Mouse (Mus musculus): Measurements from ENCODE around the gene Cirbp.

Gene Cirbp

DNA sequence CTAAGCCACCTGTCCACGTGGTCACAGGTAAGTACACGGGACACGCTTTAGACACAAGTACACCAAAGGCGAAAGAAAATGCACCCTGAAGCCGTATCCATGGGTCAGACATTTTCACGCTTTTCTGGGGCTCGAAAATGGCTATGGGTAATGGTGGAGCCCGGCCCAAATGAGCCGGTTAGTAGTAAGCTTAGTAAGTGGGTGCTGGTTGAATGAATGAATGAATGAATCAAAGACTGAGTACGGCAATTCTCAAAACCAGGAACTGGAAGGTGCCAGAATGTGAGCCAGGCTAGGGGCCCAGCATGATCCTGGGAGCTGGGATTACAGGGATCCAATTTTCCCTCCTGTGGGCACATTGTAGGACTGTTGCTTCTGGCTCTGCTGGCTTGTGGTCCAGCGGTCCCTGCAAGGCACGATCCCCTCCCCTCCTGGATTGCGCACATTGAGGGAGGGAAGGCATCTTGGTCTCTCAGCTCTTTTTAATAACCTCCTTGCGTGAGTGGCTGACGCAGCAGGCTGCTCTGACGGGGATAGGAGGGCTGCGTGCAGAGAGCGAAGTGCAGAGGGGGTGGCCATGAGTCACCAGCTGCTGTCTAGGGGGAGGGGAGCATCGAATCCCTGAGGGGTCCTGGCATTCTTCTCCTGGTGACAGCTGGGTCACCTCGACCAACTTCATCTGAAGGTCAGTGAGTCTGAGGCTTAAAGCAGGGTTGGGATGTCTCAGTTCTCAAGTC, at the start of gene Cirbp:
Gene Cirbp (plus strand): TSS at position 594 of the 737 bp plus-strand sequence.
- DNase-seq = peak; percentile 62 to 73

DNA sequence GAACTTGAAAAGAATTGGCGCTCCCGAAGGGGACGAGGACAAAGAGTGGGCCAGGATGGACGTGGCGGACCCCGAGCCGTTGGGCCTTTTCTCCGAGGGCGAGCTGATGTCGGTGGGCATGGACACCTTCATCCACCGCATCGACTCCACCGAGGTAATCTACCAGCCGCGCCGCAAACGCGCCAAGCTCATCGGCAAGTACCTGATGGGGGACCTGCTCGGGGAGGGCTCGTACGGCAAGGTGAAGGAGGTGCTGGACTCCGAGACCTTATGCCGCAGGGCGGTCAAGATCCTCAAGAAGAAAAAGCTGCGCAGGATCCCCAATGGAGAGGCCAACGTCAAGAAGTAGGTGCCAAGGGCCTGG, 49.2 kb upstream of the Cirbp start:
- peak; percentile 34 to 43 for DNase-seq

DNA sequence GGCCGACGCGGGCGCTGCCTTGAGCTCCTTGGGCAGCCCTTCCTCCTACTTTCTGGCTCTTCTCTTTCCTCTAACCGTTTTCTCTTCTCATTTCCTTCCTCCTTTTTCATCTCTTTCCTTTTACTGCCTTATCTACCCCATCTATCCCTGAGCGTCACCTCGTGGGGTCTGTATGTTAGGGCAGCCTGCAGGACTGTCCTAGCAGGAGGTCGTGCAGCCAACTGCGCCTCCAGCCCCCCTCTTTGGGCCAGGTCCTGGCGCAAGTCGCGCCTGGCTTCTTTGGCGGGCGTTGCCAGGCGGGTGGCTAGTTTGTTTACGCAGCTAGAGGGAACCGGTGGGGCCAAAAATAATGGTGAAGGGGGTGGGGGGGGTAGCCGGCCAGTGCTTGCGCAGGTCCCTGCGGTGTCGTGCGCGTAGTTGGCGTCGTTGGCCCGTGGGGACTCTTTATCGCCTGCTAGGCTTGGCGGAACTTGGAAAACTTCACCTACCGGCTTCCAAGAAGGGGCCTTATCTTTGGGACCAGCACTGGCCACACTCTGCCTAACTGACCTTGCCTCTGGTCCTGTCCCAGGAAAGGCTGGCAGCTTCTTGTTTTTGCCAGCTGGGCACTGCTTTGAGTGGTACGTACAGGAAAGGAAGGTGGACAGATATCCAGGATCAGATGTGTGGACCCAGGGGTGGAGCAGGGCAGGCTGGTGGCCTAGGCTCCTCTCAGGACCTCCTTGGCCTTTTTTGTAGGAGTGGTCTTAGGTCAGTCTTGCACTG, 48.7 kb upstream of the Cirbp start:
- DNase-seq = peak; percentile 47 to 68

DNA sequence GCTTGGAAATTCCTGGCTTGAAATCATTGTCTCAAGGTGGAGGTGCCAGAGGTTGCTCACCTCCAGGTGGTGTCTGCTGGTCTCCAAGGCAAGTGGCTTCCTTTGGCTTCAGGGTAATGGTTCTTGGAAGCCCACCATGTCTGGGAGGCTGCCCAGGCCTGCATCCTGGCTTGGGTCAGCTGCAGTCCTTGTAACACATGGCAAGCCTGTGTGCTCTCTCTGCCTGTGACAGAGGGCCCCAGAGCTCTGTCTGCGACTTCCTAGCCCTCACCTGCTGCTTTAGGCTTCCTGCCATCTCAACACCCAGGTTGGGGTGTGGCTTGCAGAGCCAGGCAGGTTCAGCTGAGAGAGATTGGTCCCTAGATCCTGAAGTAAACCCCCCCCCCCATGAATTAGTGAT, 48.0 kb upstream of the Cirbp start:
- no peak for DNase-seq

DNA sequence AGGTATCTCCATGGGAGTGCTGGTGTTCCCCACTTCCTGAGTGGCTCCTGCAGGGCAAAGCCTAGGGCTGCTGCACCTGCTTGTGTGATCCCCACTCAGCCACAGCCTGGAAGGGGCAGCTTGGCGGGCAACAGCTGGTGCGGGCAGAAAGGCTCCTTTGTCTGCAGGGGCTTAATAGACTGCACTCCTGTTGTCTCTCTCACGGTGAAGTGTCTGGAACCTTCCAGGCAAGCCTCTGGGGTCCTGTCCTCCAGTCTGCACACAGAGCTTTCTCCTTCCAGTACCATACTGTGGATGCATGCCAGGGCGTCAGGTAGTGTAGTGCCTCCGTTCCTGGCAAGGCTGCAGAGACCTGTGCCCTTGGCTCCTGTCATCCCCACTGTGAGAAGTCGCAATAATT, 47.2 kb upstream of the Cirbp start:
- no peak for DNase-seq

DNA sequence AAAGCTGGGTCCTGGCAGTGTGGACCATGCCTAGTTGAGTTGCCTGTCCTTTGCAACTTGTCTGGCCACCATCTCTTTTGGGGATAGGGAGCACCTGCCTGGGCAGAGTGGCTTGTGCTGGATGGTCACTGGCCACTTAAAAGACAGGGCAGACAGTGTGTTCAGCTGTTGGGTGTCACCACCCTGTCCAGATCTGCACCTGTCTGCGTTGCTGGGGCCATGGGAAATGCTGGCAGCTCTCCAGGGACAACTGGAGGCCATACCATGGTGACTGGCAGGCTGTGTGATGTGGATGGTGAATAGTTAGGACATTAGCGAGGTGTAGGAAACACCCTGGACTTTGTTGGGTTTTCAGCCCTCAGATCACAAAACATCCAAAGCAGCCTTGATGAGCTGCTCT, 45.6 kb upstream of the Cirbp start:
- no peak for DNase-seq

DNA sequence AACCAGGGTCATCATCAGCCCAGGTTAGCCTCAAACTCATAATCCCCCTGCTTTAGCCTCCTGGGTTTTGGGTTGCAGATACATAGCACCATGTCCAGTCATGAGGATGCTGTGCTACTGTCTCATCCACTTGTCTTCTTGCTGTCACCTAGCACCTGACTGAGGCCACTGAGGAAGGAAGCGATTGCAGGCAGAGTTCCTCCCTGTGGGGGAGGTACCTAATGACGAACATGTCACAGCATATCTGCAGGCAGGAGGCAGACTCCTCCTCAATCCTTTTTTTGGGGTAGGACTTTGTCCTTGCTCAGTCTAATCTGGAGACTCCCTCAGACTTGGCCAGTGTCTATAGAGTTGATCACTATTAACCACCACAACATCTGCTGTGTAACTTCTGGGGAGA, 44.1 kb upstream of the Cirbp start:
- no peak for DNase-seq

DNA sequence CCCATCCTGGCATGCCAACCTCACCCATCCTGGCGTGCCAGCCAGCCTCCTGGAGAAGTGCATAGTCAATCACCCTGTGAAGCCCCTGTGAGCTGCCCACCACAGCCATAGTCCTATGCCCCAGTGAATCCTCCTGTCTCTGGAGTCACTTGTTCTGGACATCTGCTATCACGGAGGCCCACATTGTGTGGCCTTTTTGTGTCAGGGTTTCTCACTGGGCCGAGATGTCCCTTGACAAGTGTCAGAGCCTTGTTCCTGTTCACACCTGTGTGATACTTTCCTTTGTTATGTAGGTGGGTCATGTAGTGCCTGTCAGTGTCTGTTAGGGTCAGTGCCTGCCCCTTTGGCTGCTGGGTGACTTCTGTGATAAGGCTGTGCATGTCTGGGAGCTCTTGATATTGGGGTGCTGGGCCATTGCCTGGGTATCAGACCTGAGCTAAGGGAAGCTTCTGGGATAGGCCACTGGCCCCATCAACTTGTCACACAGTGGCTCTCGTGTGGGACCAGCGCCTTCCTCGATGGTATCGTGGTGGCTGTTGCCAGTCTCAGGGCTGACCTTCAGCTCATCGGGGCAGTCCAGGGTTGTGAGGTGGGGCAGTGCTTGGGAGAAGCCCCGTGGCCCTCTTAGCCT, 41.7 kb upstream of the Cirbp start:
- no peak for DNase-seq

DNA sequence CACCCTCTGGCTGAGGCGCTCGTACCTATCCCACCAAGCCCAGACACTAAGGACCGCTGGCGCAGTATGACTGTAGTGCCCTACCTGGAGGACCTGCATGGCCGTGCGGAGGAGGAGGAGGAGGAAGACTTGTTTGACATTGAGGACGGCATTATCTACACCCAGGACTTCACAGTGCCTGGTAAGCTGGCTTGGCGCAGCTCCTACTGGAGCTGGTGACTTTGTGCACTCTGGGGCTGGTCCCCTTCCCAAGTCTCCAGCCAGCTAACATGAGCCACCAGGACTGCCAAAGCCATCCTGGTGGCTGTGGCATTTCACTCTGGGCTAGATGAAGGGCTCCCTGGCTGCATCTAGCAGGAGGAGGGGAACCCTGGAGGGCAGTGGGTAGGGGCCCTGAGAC, 37.9 kb upstream of the Cirbp start:
- DNase-seq = no peak

DNA sequence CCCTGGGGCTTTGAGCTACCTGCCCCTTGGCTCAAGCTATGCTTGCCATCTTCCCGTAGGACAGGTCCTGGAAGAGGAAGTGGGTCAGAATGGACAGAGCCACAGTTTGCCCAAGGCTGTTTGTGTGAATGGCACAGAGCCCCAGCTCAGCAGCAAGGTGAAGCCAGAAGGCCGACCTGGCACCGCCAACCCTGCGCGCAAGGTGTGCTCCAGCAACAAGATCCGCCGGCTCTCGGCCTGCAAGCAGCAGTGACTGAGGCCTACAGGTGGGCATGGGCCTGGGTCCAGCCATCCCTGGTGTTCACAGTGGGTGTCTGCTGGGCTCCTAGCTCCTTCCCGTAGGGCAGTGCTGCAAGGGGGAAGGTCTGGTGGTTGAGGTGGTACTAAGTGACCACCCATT, 35.9 kb upstream of the Cirbp start:
- no peak for DNase-seq

DNA sequence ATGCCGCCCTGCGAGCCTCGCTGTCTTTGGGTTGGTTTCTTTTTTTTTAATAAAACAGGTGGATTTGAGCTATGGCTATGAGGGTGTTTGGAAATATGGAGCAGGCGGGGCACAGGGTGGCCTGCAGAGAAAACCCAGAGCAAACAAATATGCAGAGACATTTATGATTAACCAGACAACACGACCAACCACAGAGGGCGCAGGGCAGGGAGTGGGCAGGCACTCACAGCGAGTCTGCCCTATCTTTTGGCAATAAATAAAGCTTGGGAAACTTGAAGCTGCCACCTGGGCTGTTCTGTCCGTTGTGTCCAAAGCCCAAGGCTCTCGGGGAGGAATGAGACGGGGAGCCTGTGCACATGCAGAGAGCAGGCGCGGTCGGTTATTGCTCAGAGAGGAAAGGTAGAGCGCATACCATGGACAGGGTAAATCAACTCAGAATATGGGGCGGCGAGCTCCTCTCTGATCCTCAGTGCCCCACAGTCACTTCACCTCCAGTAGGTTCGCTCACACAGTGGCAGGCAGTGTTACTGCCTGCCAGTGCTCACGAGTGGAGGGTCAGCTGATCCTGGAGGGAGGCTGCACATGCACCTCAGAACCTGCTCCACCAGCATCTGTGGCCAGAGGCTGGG, 35.3 kb upstream of the Cirbp start:
- peak; percentile 50 to 70 for DNase-seq

DNA sequence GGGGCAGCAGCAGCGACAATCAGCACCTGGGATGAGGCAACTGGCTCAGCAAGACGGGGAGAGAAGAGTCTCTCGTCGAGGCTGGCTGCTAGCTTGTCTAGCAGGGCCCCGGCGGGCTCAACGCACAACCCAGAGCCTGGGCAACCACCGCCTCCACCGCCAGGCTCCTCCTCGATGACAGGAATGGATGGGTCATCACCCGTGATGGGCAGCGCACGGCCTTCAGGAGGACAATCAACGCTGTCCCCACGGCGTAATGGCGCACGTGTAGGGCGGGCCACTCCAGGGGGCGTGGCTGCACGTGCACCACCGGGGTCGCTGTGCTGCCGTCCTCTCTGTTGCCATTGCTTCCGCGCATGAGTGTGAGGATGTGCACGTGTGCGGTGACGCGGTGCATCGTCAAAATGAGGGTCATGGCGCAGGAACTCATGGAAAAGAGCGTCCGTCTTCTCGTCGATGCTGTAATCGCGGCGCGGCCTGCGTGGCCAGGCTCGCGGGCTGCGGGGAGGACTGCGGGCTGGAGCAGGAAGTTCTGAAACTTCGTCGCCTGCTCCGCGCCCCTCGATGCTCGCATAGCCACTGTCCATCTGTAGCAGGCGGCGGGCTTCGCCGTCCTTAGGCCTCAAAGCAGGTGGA, 34.4 kb upstream of the Cirbp start:
- peak; percentile 59 to 72 for DNase-seq

DNA sequence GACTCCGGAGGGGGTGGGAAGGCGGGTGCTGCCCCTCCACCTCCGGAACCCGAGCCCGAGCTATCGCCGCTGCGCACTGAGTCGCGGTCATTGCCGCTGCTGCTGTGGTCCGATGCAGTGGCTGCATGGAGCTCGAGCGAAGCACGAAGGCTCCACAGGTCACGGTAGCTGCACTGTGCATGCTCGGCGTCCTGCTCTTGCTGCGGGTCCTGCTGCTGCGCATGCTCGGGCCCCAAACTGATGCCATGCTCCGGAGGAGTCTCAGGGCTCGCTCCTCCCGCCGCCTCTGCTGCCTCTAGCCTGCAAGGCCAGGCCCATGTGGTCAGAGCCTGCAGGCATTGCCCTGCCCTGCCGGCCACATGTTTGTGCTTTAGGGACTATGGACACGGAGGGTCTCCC, 33.8 kb upstream of the Cirbp start:
- DNase-seq = peak; percentile 52 to 69

DNA sequence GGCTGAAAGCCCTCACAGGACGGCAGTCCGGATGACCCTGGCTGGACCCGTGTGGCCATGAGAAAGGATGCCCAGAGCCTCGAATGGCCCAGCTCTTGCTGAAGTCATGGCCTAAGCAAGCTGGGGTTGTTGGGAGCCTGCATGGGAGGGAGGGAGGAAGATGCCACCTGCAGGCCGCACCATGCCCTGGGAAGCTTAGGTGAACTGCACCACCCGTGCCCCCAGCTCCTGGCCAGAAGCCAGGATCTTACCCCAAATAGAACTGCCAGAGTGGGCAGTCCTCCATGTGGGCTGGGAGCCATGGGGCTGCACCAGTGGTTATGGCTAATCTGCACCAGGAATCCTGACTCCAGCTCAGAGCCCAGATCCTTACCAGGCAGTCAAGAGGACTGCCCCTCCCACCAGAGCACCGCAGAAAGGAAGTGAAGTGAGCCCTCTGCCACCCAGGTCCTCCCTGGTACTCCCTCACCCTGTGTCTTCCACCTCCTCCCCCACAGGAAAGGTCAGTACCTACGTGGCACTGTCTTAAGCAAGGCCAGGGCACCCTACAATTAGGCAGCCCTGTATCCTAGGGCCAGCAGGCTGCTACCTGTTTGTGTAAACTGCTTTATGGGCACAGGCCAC, 32.4 kb upstream of the Cirbp start:
- peak in 1 of 2 experiments; percentile 54 for DNase-seq

DNA sequence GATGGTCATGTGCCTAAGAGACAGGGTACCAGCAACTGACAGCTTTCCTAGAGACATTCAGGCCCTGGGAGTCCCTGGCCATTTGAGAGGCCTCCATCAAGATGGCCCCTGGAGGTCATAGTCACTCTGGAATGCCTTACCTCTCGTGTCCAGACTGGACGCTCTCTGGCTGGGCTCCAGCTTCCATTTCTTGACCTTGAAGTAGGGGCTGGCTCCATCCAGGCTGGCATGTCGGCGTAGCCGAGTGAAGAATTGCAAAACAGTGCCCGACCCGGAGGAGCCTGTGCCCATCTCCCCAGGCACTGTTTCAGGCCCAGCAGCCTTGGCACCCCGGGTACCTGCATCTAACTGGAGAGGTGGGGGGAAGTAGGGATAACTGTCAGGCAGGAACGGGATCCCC, 31.4 kb upstream of the Cirbp start:
- no peak for DNase-seq

DNA sequence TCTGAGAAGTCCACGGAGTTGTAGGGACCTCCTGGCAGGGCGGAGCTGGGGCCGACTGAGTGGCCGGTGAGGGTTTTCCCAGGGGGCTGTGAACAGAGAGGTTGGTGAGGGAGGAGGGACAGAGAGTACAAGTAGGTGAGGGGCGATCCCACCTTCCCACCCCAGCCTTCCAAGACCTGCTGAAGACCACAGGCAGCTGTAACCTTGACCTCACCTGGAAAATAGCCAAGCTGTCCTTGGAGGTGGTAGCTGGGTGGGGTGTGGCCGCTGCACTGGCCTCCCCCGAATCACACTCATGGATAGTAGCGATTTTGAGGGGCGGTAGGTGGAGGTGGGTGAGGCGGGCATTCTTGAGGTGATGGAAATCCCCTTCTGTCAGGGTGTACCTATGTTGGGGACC, 30.6 kb upstream of the Cirbp start:
- DNase-seq = no peak

DNA sequence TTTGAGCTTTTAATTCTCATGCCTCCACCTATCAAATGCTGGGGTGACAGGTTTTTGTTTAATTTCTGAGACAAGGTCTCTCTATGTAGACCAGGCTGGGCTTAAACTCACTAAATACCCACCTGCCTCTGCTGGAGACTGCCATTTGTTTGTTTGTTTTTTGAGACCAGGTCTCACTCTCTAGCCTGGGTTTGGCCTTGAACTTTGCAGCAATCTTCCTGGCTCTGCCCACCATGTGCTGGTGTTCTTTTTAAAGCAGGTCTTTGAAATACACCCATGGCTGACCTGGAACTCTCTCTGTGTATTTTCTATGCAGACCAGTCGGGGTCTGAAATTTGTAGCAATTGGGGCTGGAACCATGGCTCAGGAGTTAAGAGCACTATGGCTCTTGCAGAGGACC, 30.1 kb upstream of the Cirbp start:
- no peak for DNase-seq

DNA sequence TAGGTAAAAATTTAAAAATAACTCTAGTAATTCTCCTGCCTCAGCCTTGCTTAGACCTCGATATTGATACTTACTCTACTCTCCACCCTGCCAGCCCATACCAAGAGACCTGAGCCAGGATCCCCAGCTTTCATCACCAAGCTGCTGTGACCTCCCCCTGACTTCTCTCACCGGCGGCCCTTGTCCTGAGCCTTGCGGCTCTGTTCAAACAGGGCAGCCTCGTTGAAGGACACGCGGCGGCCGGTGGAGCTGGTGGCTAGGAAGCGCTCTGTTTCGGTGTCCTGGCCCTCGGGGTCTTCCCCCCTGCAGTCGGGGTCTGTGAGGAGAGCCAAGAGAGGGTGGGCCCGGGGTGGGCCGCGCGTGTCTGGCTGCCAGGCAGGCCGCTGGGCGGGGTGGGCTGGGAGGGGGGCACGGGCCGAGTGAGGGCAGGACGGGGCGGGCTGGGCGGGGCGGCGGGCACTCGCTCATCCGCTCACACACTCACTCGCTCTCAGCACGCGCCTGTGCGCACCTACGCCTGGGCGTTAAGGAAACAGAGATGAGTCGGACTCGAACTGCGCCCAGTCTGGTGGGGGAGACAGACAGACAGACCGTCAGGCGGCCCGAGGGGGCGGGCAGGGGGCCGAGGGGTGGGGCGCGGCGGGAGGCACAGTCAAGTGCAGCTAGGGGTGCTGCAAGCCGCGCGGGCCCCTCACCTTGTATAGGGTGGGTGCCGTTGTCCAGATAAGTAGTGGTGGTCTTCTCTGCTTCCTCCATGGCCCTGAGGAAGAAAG, 29.4 kb upstream of the Cirbp start:
- DNase-seq = peak in 1 of 2 experiments; percentile 38

DNA sequence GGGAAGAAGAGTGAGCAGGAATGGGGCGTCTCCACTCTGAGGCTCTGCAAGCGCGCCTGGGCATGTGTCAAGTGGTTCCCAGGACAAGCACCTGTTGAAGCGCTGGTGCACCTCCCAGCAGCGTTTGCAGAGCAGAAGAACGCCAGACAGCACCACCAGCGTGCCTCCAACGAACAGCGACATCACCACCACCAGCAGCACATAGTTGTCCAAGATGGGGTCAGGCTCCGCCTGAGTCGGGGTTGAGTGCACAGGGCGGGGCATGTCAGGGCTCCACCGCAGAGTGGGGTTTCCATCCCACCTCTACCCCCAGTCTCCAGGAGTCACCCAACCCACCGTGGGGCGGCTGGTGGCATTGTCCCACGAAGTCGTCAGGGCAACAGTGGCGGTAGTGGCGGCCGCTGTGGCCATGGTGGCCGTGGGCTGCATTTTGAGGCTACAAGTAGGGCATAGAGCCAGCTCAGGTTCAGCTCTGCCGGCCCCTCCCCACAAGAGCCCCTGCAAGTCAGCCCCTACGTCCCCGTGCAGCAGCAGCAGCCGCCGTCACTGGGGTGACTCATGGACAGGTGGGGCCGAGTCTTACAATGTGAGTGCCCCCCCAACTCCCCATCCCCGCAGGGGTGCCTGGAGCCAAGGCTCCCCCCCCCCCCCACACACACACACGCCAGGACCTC, 28.7 kb upstream of the Cirbp start:
- peak; percentile 53 to 68 for DNase-seq

DNA sequence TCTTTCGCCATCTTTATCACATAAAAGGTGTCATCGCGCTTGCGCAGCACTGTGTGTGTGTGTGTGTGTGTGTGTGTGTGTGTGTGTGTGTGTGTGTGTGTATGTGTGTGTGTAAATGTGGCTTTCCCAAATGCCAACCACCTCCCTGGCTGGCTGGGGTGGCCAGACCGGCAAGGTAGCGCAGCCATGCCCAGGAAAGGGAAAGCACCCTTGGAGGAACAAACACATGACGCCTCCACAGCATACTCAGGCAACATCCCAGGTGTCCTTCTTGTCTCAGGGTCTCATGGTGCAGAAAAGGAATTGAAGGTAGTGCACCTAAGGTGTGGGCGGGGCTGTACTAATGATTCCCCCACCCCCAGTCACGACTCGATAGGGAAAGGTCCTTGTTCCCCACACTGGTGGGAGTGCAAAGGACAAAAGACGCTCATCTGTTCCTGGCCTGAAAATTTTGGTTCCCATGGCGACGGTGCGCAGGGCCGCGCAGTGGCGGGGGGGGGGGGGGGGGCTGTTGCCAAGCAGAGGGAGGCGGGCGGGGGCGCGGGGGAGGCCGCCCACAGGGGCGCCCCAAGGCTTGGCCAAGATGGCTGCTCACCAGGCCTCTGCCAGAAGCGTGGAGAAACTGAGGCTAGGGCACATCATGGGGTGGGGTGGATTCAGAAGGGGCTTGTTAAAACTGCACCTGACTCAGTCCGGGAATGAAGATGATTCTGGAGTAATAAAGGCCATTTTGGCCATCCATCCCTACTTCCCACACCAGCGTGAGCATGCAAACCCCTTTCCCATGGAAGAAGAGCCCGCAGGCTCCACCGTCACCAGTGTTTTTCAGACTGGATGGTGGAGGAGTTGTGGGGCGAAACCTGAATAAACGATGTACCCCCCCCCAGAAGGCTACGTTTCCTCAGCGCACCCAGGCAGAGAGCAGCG, 27.9 kb upstream of the Cirbp start:
- DNase-seq = peak; percentile 40 to 56
